Mouse (Mus musculus) adrenal gland, postnatal 25 days (tissue): ENCODE measurements around the gene Pex11g. TPM values are rescaled to one million over a fixed set of nuclear protein-coding genes. Genes with fewer than 3 reads are reported as not detected.

Source experiments
- DNase-seq: peaks from one replicate; pipeline ENCODE4 v3.0.0; 2021; ENCODE audit warnings: mixed read lengths
- total RNA-seq: library from RNA; stranded (reverse); gene quantifications from 2 replicates; pipeline ENCODE4 v1.2.3, GENCODE M21; 2021

Gene Pex11g
- total RNA-seq, 1 experiment from 2014 or later, result 12.4 TPM

DNA sequence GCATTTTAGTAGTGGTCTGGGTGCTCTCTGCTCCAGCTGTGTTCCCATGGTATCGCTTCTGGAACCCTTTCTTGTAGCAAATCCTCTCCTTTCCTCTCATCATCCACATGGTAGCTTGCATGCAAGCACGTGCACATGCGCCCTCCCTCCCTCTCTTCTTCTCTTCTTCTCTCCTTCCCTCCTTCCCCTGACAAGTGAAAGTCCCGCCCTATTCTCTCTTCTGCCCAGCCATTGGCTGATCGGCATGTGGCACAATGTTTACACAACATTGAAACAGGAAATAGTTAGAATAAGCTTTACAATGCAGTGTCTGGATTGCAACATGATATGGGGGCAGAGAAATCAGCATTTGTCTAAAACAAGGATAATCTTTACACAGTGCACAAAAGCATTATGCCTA lies 14.1 kb upstream of the Pex11g start:
- DNase-seq, result no peak

DNA sequence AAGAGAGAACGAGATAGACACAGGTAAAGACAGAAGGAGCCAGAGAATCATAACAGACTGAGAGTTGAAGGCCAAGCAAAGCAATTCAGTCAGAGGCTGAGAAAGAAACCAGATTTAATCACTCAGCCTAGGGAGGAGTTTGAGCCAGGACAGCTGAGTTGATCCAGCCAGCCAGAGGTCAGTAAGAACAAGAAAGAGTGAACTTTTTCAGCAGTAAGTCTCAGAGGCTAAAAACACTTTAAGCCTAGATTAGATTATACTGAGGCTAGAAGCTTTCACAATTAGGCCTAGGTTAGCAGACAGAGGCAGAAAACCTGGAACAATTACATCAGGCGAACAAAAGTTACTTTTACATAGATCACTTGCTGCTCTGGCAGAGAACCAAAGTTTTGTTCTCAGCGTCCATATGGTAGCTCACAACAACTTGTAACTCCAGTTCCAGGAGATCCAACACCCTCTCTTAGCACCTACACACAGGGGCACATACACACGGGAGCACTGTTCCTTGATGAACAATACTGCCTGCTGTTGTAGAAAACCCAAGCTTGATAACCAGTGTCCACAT lies 12.8 kb upstream of the Pex11g start:
- DNase-seq, result no peak

DNA sequence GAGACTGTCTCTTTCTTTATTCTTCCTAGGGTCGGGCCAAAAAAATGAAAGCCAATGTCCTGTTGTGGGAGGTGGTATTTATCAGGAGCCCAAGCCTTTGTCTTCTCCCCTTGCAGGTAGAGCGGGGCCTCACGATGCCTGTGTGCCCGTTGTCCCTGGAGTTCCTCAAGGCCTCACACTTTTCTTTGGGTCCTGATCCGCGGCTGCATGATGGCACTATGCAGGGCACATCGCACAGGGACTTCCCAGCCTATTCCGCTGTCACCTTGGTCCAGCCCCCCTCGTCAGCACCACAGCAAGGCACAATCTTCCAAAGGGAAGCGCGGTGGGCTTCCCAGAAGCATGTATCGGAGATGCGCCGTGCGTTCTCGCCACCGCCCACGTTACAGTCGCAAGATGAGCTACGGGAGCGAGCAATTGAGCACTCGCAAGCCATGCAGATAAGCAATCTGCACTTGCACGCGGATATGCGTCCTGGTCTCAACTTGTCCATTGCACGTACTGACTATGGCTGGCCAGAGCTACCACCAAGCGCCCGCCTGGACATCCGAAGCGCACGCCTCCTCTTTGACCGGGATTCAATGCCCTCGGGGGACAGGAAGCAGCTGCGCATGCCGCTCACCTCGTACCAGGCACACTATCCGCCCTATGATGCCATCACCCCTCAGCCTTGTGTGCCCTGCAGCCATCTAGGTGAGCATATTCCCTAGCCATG lies 8.4 kb upstream of the Pex11g start:
- DNase-seq, result no peak

DNA sequence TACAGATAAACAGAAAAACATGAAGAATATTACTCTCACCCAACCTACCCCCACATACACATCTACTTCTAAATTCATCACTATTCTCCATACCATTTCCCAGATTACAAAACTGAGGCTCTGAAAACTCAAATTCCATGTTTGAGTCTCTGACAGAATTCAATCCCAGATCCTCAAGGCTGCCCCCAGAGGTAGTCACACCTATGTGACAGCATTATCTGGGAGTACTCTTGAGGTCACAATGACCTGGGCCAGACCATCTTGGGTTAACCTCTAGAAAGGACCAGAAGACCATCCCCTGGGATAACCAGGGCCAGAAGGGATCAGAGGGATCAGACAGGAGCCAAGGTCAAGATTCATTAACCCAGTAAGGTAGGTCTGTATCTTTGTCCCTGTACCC lies 3.1 kb upstream of the Pex11g start, which contains the start of gene Tex45:
Gene Tex45 (plus strand): TSS at position 301 of the 400 bp plus-strand sequence.
- no peak for DNase-seq

GRCm38 (mm10) chr8:3468838-3469237 lies 1.4 kb upstream of the Pex11g start:
- no peak for DNase-seq

GRCm38 (mm10) chr8:3467886-3468545 lies 536 bp upstream of the Pex11g start:
- no peak for DNase-seq

DNA sequence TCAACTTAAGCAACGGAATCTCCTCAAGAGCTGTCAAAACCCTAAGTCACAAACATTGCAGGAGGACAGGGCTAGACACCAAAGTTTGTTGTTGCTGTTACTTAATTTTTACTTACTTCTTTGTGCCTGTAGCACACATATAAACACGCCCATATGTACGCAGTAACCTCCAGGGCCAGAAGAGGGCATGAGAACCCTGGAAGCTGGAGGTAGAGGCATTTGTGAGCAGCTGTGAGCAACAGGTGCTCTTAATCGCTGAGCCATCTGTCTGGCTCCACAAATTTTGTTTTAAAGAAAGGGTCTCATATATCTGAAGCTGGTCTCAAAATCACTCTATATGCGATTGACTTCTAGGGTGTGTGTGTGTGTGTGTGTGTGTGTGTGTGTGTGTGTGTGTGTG lies 3.2 kb downstream of the Pex11g start:
- DNase-seq, result no peak

- no peak for DNase-seq
Measured at GRCm38 (mm10) chr8:3463248-3463647, 4.2 kb downstream of the Pex11g start.

DNA sequence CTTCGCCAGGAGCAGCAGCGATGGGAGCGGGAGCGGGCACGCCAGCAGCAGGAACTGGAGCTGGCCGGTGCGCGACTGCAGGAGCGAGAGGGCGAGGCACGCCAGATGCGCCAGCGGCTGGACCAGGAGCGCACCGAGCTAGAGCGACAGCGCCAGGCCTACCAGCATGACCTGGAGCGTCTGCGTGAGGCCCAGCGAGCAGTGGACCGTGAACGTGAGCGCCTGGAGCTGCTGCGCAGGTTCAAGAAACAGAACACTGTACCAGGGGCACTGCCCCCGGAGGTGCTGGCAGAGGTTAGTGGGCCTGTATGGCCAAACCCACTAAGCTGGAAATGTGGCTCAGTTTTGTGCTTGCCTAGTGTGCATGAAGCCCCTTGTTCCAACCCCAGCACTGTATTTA lies 15.5 kb downstream of the Pex11g start:
- DNase-seq, result no peak

GRCm38 (mm10) chr8:3450670-3451069 lies 16.8 kb downstream of the Pex11g start:
- DNase-seq, result peak; percentile 73

DNA sequence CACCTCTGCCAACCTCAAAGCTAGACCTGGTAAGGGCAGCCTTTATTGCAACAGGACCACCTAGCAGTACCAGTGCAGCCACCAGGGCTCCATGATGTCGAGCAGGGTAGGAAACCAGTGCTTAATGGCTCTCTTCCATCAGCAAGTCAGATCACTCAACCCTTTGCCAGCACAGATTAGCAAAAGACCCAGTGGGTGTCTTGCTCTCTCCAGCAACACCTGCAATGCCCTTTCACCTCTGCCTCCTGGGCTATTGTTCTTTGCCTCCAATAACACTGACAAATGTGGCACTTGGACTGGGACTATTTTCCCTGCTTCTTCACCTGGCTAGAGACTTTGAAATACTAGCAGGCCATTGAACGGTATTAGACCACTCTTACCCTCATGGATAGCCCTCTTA lies 18.3 kb downstream of the Pex11g start:
- no peak for DNase-seq

DNA sequence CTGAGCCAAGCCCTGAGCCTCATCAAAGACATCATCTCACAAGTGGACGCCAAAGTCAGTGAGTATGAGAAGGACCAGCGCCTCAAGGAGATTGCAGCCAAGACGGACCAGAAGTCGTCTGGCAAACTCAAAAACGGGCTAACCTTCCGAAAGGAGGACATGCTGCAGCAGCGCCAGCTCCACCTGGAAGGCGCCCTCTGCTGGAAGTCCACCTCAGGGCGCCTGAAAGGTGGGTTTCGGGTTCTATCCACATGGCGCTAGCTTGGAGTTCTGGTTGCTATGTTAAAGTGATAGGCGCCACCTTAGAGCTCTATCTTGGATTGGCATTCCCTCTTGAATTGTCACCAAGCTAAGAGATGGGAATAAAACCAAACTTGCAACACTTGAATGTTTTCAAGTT lies 28.0 kb downstream of the Pex11g start:
- peak; percentile 21 for DNase-seq

DNA sequence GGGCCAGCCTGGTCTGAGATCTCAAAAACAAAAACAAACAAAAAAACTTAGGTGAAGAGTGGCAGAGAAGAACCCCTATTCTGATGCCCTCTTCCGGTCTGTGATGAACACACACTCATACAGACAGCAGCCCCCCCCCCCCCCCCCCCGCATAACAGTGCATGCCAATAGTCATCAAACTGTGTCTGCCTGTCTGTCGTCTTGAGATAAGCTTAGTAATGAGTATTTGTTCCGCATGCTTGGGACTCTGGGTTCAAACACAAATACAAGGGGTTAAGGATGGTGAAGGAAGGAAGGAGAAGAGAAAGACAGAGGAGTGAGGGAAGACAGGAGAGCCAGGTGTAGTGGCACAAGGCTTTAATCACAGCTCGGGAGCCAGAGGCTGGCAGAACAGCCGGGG lies 31.0 kb downstream of the Pex11g start:
- no peak for DNase-seq

- no peak for DNase-seq
Measured at GRCm38 (mm10) chr8:3431113-3431512, 36.4 kb downstream of the Pex11g start.

DNA sequence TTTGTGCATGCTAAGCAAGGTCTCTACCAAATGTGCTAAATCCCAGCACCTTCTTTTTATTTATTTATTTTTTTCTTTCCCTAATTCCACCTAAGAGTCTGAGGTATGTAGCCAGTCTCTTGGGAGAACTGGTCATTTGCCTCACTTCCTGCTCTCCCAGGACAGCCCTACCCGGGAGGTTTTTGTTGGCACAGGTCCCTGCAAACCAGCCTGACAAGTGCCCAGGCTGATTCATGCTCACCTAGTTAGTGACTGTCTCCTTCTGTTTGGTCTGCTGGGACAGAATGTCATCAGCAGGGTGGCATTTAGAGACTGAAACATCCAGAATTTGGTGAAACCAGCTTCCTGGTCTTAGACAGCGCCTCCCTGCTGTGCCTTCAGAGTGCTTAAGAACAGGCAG lies 37.5 kb downstream of the Pex11g start:
- DNase-seq, result peak; percentile 78

DNA sequence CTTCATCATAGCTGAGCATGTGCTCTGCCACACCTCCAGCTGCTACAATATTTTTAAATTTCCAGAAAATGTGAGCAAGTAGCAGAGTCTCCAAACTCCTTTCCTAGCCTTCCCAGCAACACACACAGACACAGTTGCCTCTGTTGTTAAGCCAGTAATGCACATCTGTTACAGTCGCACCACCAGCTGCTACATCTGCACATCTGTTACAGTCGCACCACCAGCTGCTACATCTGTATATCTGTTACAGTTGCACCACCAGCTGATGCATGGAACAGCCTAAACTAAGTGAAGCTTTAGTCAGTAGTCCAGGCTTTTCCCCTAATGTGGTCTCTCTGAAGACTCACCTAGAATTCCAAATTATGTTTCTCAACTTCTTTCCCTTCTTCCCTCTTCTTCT lies 39.1 kb downstream of the Pex11g start:
- no peak for DNase-seq

DNA sequence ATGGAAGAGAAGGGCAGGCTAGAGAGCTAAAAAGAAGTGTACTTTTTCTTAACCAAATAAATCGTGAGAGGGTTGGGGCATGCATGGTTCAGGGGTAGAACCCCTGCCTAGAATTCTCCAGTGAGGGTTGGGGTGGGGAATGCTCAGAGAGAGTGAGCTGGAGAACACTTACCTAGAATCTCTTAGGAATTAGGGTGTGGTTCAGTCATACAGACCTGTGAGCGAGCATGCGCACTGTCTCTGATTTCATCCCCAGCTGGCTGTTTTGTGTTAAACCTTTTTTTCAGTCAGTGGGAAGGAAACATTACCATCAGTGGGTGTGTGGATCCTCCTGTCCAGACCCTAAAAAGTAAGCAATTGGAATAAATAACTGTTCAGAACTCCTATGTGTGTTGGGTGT lies 41.3 kb downstream of the Pex11g start:
- no peak for DNase-seq

GRCm38 (mm10) chr8:3425217-3425616 lies 42.3 kb downstream of the Pex11g start:
- DNase-seq, result no peak

DNA sequence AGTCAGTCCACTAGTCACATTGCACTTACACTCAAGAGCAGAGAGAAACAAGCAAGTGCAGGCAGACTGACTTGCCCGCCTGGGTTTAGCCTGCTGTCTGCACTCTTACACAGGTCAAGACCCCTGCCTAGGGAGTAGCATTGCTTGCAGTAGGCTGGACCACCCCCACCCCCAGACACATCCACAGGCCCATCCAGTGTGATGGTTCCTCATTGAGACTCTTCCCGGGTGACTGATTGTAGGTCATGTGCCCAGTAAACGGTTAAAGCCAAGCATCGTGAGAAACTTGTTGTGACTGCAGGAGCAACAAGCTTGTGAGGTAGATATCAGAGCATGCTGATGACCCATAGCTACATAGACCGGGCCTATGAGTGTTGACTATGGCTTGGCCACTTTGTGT lies 46.0 kb downstream of the Pex11g start:
- DNase-seq, result no peak

DNA sequence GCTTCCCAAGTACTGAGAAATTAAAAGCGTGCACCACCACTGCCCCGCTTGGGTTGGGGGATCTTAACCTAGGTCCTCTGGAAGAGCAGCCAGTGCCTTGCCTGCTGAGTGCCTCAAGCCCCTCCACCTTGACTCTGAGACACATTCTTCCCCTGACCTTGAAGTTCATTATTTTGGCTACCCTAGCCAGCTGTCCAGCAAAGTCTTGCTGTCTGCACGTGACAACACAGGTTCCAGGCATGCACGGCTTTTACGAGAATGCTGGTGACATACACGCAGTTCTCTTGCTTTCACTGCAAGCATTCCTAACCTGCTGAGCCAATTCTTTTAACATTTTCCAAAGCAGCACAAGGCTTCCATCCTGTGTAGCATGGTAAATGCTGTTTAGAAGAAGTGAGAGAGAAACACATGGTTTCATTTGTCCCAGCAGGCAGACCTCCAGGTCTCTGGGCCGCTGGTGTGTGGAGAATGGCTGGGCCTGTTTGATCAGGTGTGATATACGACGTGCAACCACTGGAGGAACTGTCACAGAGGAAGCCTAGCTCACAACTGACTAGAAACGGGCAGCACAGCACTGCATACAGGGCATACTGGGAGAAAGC lies 47.3 kb downstream of the Pex11g start:
- no peak for DNase-seq

DNA sequence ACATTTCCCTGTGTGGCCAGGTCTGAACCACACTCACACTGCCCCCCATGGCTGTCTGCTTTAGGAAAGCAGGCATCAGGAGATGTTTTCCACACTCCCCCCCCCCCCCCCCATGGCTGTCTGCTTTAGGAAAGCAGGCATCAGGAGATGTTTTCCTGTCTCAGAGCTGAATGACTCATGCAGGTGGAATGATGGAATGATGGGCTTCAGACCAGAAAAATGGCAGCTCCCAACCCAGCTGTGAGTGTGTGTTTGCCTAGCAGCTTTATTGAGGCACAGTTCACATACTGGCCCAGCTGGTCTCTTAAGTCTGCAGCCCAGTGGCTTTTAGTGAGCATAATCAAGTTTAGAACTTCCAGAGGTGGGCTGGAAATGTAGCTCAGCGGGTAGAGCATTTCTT lies 49.4 kb downstream of the Pex11g start:
- no peak for DNase-seq

DNA sequence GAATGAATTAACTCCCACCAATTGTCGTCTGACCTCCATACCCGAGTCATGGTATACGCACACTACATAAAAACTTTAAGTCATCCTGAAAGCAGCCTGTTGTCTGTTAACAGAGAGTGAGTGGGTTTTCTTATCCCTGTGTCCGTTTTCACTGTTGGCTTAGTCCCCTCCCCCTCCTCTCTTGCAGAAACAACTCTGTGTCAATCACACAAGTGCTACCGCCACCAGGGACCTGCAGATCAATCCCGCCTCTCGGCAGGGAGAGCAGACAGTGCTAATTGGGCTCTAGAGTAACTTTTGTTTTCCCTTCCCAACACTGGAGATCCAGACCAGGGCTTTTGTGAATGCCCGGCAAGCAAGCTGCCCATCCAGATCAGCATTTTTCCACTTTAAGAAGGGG lies 50.0 kb downstream of the Pex11g start:
- DNase-seq, result no peak

DNA sequence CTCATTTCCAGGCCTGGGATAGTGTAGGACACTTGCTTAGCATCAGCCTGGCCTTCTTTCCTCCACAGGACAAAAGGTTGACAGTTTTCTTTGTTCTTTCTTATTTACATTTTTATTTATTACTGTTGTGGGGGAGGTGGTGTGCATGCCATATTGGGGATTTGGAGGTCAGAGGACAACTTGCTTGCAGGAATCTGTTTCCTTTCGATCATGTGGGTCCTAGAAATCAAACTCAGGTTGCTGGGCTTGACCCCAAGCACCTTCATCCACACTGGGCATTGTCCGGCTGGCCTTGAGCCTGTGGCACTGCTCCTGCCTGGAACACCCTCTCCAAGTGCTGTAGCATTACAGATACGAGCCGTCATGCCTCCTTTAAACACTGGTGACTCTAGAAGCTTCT lies 50.6 kb downstream of the Pex11g start:
- DNase-seq, result no peak
